Mouse (Mus musculus) lung, adult 10 weeks (tissue): ENCODE measurements around the gene Lgals3. TPM values are rescaled to one million over a fixed set of nuclear protein-coding genes. Genes with fewer than 3 reads are reported as not detected.

ENCODE experiments used
- polyA plus RNA-seq: library from polyadenylated mRNA; stranded (reverse); fragments of 350-450 nt; fragmentation: Illumina TruSeq; extraction: RNeasy Lipid Tissue Mini Kit (QIAGEN cat#74804); gene quantifications from one replicate; pipeline ENCODE4 v1.2.3, GENCODE M21; 2014; ENCODE audit warnings: low read depth, low replicate concordance; ENCODE audit not compliant: insufficient read depth

The Lgals3 gene
- polyA plus RNA-seq = 237 TPM

DNA sequence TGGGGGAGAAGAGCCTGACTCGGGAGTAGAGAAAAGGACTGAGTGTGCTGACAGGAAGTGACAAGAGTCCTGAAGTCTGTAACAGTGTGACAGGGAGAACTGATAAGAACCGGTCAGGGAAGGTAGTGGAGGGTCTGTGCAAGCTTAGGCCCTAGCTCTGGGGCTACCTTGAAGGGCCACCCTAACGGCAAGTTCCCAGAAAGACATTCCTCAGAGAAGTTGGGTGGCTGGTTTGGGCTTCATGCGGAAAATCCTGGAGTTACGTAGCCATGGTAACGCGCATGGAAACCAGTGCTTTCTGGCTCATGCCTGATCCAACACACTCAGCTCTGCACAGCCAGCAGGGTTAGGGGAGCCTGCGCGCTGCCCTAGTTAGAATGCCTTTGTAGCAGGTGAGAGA is at the start of gene Lgals3:
TSS of gene Lgals3 (plus strand) at position 291 of the 400 bp plus-strand sequence.

DNA sequence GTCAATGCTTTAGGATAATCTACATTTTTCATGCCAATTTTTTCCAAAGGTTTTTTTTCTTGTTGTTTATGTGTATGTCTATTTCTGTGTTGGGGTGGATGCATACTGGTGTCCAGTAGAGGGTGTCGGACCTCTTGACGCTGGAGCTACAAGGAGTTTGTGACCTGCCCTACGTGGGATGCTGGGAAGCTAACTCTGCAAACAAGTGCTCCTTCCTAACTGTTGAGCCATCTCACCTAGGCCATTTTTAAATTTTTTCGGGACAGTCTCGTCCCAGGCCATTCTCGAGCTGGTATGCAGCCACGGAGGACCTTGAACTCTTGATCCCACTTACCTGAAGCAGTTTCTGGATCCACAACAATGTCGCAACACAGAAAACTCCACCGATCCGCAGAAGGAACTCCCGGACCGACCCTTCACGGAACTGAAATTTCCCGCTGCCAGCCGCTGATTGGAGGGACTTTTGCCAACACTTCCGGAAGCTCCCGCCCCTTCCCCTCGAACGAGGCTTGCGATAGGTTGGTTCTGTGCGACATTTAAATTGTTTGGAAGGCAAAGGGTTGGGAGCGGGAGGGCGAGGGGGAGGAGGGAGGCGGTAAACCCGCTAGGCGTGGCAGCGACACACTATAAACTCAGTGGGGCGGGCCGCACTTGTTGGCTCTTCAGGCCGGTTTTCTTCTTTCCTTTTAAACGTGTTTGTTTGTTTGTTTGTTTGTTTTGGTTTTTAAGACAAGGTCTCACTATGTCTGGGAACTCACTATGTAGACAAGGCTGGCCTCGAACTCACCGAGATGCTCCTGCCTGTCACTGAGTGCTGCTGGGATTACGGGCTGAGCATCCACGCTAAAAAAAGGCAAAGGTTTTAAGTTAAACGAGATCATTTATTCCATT is 50.5 kb downstream of the Lgals3 start, which contains the start of gene Dlgap5:
TSS of gene Dlgap5 (minus strand) at position 633 of the 891 bp plus-strand sequence.

Other genes starting within 250 kb of the Lgals3 start
- gene Gch1, start 178.3 kb upstream of the Lgals3 start, polyA plus RNA-seq = 8.8 TPM
- gene Wdhd1, start 90.9 kb upstream of the Lgals3 start, polyA plus RNA-seq = 1.4 TPM
- 6.7 TPM for gene Socs4, start 90.8 kb upstream of the Lgals3 start, polyA plus RNA-seq
- 18.8 TPM for gene Mapk1ip1l, start 69.5 kb upstream of the Lgals3 start, polyA plus RNA-seq
- 0.25 TPM for gene Dlgap5, start 50.7 kb downstream of the Lgals3 start, polyA plus RNA-seq
- gene Fbxo34, start 82.7 kb downstream of the Lgals3 start, polyA plus RNA-seq = 6.4 TPM
- 6.5 TPM for gene Atg14, start 202.9 kb downstream of the Lgals3 start, polyA plus RNA-seq